Mouse (Mus musculus): ENCODE data around the gene Psmb11. TPM values are rescaled to one million over a fixed set of nuclear protein-coding genes. Genes with fewer than 3 reads are reported as not detected.

Psmb11 gene
- polyA plus RNA-seq, 1 experiment from 2014 or later, result not detected

GRCm38 (mm10) chr14:54601601-54602000, 19.6 kb upstream of the Psmb11 start:
- ATAC-seq, result no peak
- H3K9me3 ChIP-seq (ENCODE audit: control insufficient read depth, low read length), result no peaks in the 10 kb centered on the region
- H3K4me1 ChIP-seq (replicated peaks; ENCODE audit: control insufficient read depth, insufficient read depth, low read length), result peaks cover 14% of the 10 kb centered on the region
- no peak overlapping the region for H3K4me3 ChIP-seq (replicated peaks; ENCODE audit: low read length)
- H3K36me3 ChIP-seq (ENCODE audit: control insufficient read depth, insufficient read depth), result no peaks in the 10 kb centered on the region
- WGBS, result 85% methylated on average over 2 of the region's 2 CpGs
- no peak overlapping the region for H3K4me2 ChIP-seq (ENCODE audit: low read length)
- no peak overlapping the region for H3K27ac ChIP-seq (ENCODE audit: low read length)
- H3K27me3 ChIP-seq (replicated peaks; ENCODE audit: control insufficient read depth, insufficient read depth, low read length), result no peaks in the 10 kb centered on the region
- H3K9ac ChIP-seq (replicated peaks; ENCODE audit: low read depth, low read length), result no peak overlapping the region

- 37% methylated on average over 4 of the region's 4 CpGs for WGBS
These were observed 18.6 kb upstream of the Psmb11 start for GRCm38 (mm10) chr14:54602613-54603012.

DNA sequence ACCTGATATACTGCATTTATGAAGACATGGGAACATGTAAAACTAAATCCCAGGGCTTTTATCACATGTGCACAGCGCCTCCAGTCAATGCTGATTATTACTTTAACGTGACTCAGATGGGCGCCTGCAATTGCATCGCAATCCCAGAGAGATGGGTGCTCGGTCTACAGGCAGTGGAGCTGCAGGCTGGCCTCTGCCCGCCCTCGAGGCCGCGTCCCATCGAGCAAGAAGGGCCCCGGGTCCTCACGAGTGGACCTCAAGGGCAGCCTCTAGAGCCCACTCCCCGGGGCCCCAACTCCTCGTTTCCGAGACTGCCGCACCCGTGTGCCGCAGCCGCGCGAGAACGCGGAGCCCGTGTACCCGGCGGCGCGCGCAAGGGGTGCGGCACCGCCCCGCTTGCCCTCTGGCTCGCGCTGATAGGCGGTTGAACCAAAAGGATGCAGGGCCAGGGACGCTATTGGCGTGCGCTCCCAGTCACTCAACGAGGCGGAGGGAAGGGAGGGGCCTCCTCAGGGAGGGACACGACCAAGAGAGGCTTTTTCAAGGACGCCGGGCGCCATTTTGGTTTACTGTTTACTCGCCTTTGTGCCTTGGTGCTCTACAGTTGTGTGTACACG, 18.1 kb upstream of the Psmb11 start:
- peak overlapping the region; percentile 81 for H3K4me3 ChIP-seq (replicated peaks; ENCODE audit: low read length)
- no peaks in the 10 kb centered on the region for H3K36me3 ChIP-seq (ENCODE audit: control insufficient read depth, insufficient read depth)
- H3K4me1 ChIP-seq (replicated peaks; ENCODE audit: control insufficient read depth, insufficient read depth, low read length), result peaks cover 14% of the 10 kb centered on the region
- H3K9me3 ChIP-seq (ENCODE audit: control insufficient read depth, low read length), result no peaks in the 10 kb centered on the region
- under 1% methylated on average over 46 of the region's 46 CpGs for WGBS
- H3K4me2 ChIP-seq (ENCODE audit: low read length), result peak overlapping the region; percentile 49
- H3K9ac ChIP-seq (replicated peaks; ENCODE audit: low read depth, low read length), result peak overlapping the region; percentile 91
- no peaks in the 10 kb centered on the region for H3K27me3 ChIP-seq (replicated peaks; ENCODE audit: control insufficient read depth, insufficient read depth, low read length)
- peak; percentile 99 for ATAC-seq
- H3K27ac ChIP-seq (ENCODE audit: low read length), result peak overlapping the region; percentile 98

More at GRCm38 (mm10) chr14:54602613-54603012, 18.6 kb upstream of the Psmb11 start:
- peaks cover 14% of the 10 kb centered on the region for H3K4me1 ChIP-seq (replicated peaks; ENCODE audit: control insufficient read depth, insufficient read depth, low read length)
- H3K9me3 ChIP-seq (ENCODE audit: control insufficient read depth, low read length), result no peaks in the 10 kb centered on the region
- peak overlapping the region; percentile 98 for H3K27ac ChIP-seq (ENCODE audit: low read length)
- peak overlapping the region; percentile 49 for H3K4me2 ChIP-seq (ENCODE audit: low read length)
- peak; percentile 16 for ATAC-seq
- peak overlapping the region; percentile 91 for H3K9ac ChIP-seq (replicated peaks; ENCODE audit: low read depth, low read length)
- H3K27me3 ChIP-seq (replicated peaks; ENCODE audit: control insufficient read depth, insufficient read depth, low read length), result no peaks in the 10 kb centered on the region
- H3K36me3 ChIP-seq (ENCODE audit: control insufficient read depth, insufficient read depth), result no peaks in the 10 kb centered on the region
- peak overlapping the region; percentile 81 for H3K4me3 ChIP-seq (replicated peaks; ENCODE audit: low read length)

- H3K9me3 ChIP-seq (ENCODE audit: control insufficient read depth, low read length), result no peaks in the 10 kb centered on the region
- peak overlapping the region; percentile 81 for H3K4me3 ChIP-seq (replicated peaks; ENCODE audit: low read length)
- H3K27me3 ChIP-seq (replicated peaks; ENCODE audit: control insufficient read depth, insufficient read depth, low read length), result no peaks in the 10 kb centered on the region
- H3K4me1 ChIP-seq (replicated peaks; ENCODE audit: control insufficient read depth, insufficient read depth, low read length), result peaks cover 14% of the 10 kb centered on the region
- no peak for ATAC-seq
- no peak overlapping the region for H3K9ac ChIP-seq (replicated peaks; ENCODE audit: low read depth, low read length)
- H3K4me2 ChIP-seq (ENCODE audit: low read length), result peak overlapping the region; percentile 49
- peak overlapping the region; percentile 75 for H3K27ac ChIP-seq (ENCODE audit: low read length)
- 80% methylated on average over 8 of the region's 8 CpGs for WGBS
- no peaks in the 10 kb centered on the region for H3K36me3 ChIP-seq (ENCODE audit: control insufficient read depth, insufficient read depth)
These were observed 17.5 kb upstream of the Psmb11 start for GRCm38 (mm10) chr14:54603686-54604085.

DNA sequence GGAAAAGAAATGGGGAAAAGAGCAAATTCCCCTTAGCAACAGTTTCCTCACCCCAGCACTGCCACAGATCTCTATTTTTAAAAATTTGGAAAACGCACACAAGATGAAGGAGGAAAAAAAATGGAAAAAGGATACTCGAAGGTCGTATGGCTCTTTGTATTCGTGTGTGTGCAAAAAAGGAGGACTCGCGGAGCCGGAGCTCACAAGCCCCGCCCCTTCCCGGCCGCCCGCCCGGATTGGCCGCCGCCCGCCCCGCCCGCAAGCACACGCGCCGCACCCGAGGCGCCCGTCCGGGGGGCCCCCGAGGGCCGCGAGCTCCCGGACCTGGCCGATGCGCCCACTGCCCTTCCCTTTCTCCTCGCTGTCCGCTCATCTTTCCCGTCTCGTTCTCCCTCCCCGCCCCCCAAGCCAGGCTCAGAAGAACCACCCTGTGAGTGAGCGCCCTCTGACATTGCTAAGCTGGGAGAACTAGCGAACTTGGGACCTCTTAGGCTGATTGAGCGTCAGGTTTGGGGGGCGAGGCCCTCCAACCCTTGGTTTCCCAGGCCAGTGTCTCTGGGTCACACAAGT, 15.4 kb upstream of the Psmb11 start, which contains the start of gene 4931414P19Rik:
Gene 4931414P19Rik, minus strand, starts transcription at position 242 of the 570 bp plus-strand sequence.
- H3K4me2 ChIP-seq (ENCODE audit: low read length), result peak within 1 kb of the TSS; percentile 62
- 0% methylated on average over 32 of the region's 39 CpGs for WGBS
- peak; percentile 26 for ATAC-seq

GRCm38 (mm10) chr14:54607226-54607625, 14.0 kb upstream of the Psmb11 start:
- H3K4me1 ChIP-seq (replicated peaks; ENCODE audit: control insufficient read depth, insufficient read depth, low read length), result peaks cover 12% of the 10 kb centered on the region
- H3K27me3 ChIP-seq (replicated peaks; ENCODE audit: control insufficient read depth, insufficient read depth, low read length), result no peaks in the 10 kb centered on the region
- H3K27ac ChIP-seq (ENCODE audit: low read length), result no peak overlapping the region
- H3K4me2 ChIP-seq (ENCODE audit: low read length), result no peak overlapping the region
- H3K36me3 ChIP-seq (ENCODE audit: control insufficient read depth, insufficient read depth), result no peaks in the 10 kb centered on the region
- WGBS, result 63% methylated on average over 8 of the region's 8 CpGs
- no peak overlapping the region for H3K4me3 ChIP-seq (replicated peaks; ENCODE audit: low read length)
- ATAC-seq, result no peak
- H3K9ac ChIP-seq (replicated peaks; ENCODE audit: low read depth, low read length), result no peak overlapping the region
- H3K9me3 ChIP-seq (ENCODE audit: control insufficient read depth, low read length), result no peaks in the 10 kb centered on the region

More for the DNA sequence above, 15.4 kb upstream of the Psmb11 start, which contains the start of gene 4931414P19Rik:
- no peaks in the 10 kb centered on the region for H3K36me3 ChIP-seq (ENCODE audit: control insufficient read depth, insufficient read depth)
- peaks cover 14% of the 10 kb centered on the region for H3K4me1 ChIP-seq (replicated peaks; ENCODE audit: control insufficient read depth, insufficient read depth, low read length)
- H3K9me3 ChIP-seq (ENCODE audit: control insufficient read depth, low read length), result no peaks in the 10 kb centered on the region
- peak within 1 kb of the TSS; percentile 65 for H3K27ac ChIP-seq (ENCODE audit: low read length)
- no peaks in the 10 kb centered on the region for H3K27me3 ChIP-seq (replicated peaks; ENCODE audit: control insufficient read depth, insufficient read depth, low read length)
- peak within 1 kb of the TSS; percentile 60 for H3K9ac ChIP-seq (replicated peaks; ENCODE audit: low read depth, low read length)
- peak within 1 kb of the TSS; percentile 51 for H3K4me3 ChIP-seq (replicated peaks; ENCODE audit: low read length)

GRCm38 (mm10) chr14:54609245-54609644, 12.0 kb upstream of the Psmb11 start:
- Histone ChIP-seq H3K9ac (replicated peaks; ENCODE audit: low read depth, low read length) (no peak overlapping the region), H3K27ac (ENCODE audit: low read length) (no peak overlapping the region), H3K4me1 (replicated peaks; ENCODE audit: control insufficient read depth, insufficient read depth, low read length) (0 out of 2 replicates have a peak, but pooled peaks cover 5% of the 10 kb centered on the region), H3K36me3 (ENCODE audit: control insufficient read depth, insufficient read depth) (no peaks in the 10 kb centered on the region), H3K9me3 (ENCODE audit: control insufficient read depth, low read length) (no peaks in the 10 kb centered on the region), H3K27me3 (replicated peaks; ENCODE audit: control insufficient read depth, insufficient read depth, low read length) (no peaks in the 10 kb centered on the region), H3K4me3 (replicated peaks; ENCODE audit: low read length) (no peak overlapping the region), H3K4me2 (ENCODE audit: low read length) (no peak overlapping the region)
- no peak for ATAC-seq
- 64% methylated on average over 4 of the region's 4 CpGs for WGBS

DNA sequence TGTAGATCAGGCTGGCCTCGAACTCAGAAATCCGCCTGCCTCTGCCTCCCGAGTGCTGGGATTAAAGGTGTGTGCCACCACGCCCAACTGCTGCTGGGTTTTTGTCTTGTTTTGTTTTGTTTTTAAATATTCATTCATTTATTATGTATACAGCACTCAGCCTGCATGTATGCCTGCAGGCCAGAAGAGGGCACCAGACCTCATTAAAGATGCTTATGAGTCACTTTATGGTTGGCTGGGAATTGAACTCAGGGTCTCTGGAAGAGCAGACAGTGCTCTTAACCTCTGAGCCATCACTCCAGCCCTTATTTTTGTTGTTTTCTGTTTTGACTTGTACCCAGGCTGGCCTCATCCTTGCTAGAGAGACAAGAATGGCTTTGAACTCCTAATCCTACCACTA, 11.3 kb upstream of the Psmb11 start:
- no peaks in the 10 kb centered on the region for H3K9me3 ChIP-seq (ENCODE audit: control insufficient read depth, low read length)
- H3K9ac ChIP-seq (replicated peaks; ENCODE audit: low read depth, low read length), result no peak overlapping the region
- WGBS, result 78% methylated on average over 4 of the region's 4 CpGs
- no peaks in the 10 kb centered on the region for H3K27me3 ChIP-seq (replicated peaks; ENCODE audit: control insufficient read depth, insufficient read depth, low read length)
- 0 out of 2 replicates have a peak, but pooled peaks cover 2% of the 10 kb centered on the region for H3K4me1 ChIP-seq (replicated peaks; ENCODE audit: control insufficient read depth, insufficient read depth, low read length)
- no peaks in the 10 kb centered on the region for H3K36me3 ChIP-seq (ENCODE audit: control insufficient read depth, insufficient read depth)
- no peak overlapping the region for H3K4me2 ChIP-seq (ENCODE audit: low read length)
- H3K4me3 ChIP-seq (replicated peaks; ENCODE audit: low read length), result no peak overlapping the region
- ATAC-seq, result no peak
- no peak overlapping the region for H3K27ac ChIP-seq (ENCODE audit: low read length)

DNA sequence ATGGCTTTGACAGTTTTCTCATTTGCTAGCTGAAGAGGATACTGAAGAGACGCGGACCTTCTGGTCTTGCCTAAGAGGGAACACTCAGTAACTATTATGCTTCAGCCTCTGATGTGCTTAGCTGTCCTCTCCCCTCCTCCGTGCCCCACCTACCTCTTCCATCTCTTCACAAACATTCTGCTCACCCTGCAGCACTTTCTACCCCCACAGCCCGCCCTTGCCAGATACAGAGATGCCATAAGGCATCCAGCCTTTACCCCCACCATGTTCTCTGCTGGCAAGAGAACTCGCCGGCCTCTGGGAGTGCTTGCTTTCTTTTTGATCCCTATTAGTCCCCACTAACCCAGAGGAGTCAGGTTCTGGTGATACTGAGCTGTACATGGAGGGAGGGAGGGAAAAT, 10.6 kb upstream of the Psmb11 start:
- H3K9ac ChIP-seq (replicated peaks; ENCODE audit: low read depth, low read length), result no peak overlapping the region
- no peak overlapping the region for H3K4me3 ChIP-seq (replicated peaks; ENCODE audit: low read length)
- H3K27me3 ChIP-seq (replicated peaks; ENCODE audit: control insufficient read depth, insufficient read depth, low read length), result no peaks in the 10 kb centered on the region
- WGBS, result 80% methylated on average over 6 of the region's 6 CpGs
- no peak overlapping the region for H3K4me2 ChIP-seq (ENCODE audit: low read length)
- H3K27ac ChIP-seq (ENCODE audit: low read length), result no peak overlapping the region
- H3K9me3 ChIP-seq (ENCODE audit: control insufficient read depth, low read length), result no peaks in the 10 kb centered on the region
- no peak for ATAC-seq
- H3K4me1 ChIP-seq (replicated peaks; ENCODE audit: control insufficient read depth, insufficient read depth, low read length), result no peaks in the 10 kb centered on the region
- H3K36me3 ChIP-seq (ENCODE audit: control insufficient read depth, insufficient read depth), result no peaks in the 10 kb centered on the region

Measured in forebrain, embryonic 16.5 days (tissue).